Mouse (Mus musculus) MEL (cell line): ENCODE data around the gene Poldip3. TPM values are rescaled to one million over a fixed set of nuclear protein-coding genes. Genes with fewer than 3 reads are reported as not detected.

ENCODE experiments used
- DNase-seq: peaks from one replicate; pipeline ENCODE4 v3.0.0; 2011; ENCODE audit warnings: low read depth, low spot score
- H3K27ac ChIP-seq: 2 replicates; pipeline ENCODE4 v1.5.1; 2012; ENCODE audit warnings: low read depth, mild to moderate bottlenecking, control low read depth, low read length, moderate library complexity; ENCODE audit not compliant: control insufficient read depth
- H3K27me3 ChIP-seq, 2 experiments: fragments of 150-350 bp in 1 of 2; sonication (generic) in 1 of 2; 2 replicates each; pipeline ENCODE4 v1.6.1; 2012; ENCODE audit warnings: low read length in 2 of 2, mild to moderate bottlenecking in 2 of 2, improper control_type of control experiment in 1 of 2, moderate library complexity in 1 of 2; ENCODE audit not compliant: insufficient read depth in 2 of 2, control insufficient read depth in 1 of 2
- H3K36me3 ChIP-seq, 2 experiments: 2 replicates each; pipeline ENCODE4 v1.6.1; 2012 to 2014; ENCODE audit warnings: low read length in 2 of 2, improper control_type of control experiment in 1 of 2, inconsistent platforms in 1 of 2, mild to moderate bottlenecking in 1 of 2; ENCODE audit not compliant: insufficient read depth in 2 of 2, control insufficient read depth in 1 of 2
- H3K4me1 ChIP-seq, 2 experiments: fragments of 150-350 bp in 1 of 2; sonication (generic) in 1 of 2; 2 replicates each; pipeline ENCODE4 v1.6.1; 2012; ENCODE audit warnings: low read length in 2 of 2, improper control_type of control experiment in 1 of 2, mild to moderate bottlenecking in 1 of 2; ENCODE audit not compliant: insufficient read depth in 2 of 2, control insufficient read depth in 1 of 2
- H3K4me3 ChIP-seq, 2 experiments: fragments of 150-350 bp in 1 of 2; sonication (generic) in 1 of 2; 2 replicates each; pipeline ENCODE4 v1.5.1; 2012; ENCODE audit warnings: low read depth in 2 of 2, low read length in 2 of 2, mild to moderate bottlenecking in 2 of 2, moderate library complexity in 2 of 2, control low read depth in 1 of 2, improper control_type of control experiment in 1 of 2; ENCODE audit not compliant: control insufficient read depth in 1 of 2, insufficient read depth in 1 of 2
- H3K79me2 ChIP-seq: 2 replicates; pipeline ENCODE4 v1.6.1; 2012; ENCODE audit warnings: mild to moderate bottlenecking, low read length, moderate library complexity; ENCODE audit not compliant: control insufficient read depth, poor library complexity, insufficient read depth
- H3K9ac ChIP-seq: 2 replicates; pipeline ENCODE4 v1.6.1; 2012; ENCODE audit warnings: low read depth, mild to moderate bottlenecking, control low read depth, low read length, moderate library complexity; ENCODE audit not compliant: control insufficient read depth, poor library complexity, severe bottlenecking
- H3K9me3 ChIP-seq: fragments of 150-350 bp; sonication (generic); replicated peaks from 2 replicates; pipeline ENCODE4 v1.6.1; 2012; ENCODE audit warnings: mild to moderate bottlenecking, low read length, improper control_type of control experiment, moderate library complexity; ENCODE audit not compliant: insufficient read depth
- CHD1 ChIP-seq: IDR thresholded peaks from 2 replicates; pipeline ENCODE4 v1.6.1; 2012; ENCODE audit warnings: low read depth, mild to moderate bottlenecking, inconsistent platforms, low read length, improper control_type of control experiment
- CHD2 ChIP-seq: IDR thresholded peaks from 2 replicates; pipeline ENCODE4 v1.6.1; 2011; ENCODE audit warnings: low read length, improper control_type of control experiment
- E2F4 ChIP-seq: IDR thresholded peaks from 2 replicates; pipeline ENCODE4 v1.6.1; 2011; ENCODE audit warnings: low read depth, low read length, improper control_type of control experiment, borderline replicate concordance
- EP300 ChIP-seq, 2 experiments: IDR thresholded peaks; 2 replicates each; pipeline ENCODE4 v1.6.1; 2011; ENCODE audit warnings: improper control_type of control experiment in 2 of 2, low read length in 2 of 2, low read depth in 1 of 2, mild to moderate bottlenecking in 1 of 2
- GABPA ChIP-seq: IDR thresholded peaks from 2 replicates; pipeline ENCODE4 v1.6.1; 2012; ENCODE audit warnings: low read depth, mild to moderate bottlenecking, inconsistent platforms, low read length, improper control_type of control experiment, moderate library complexity
- GATA1 ChIP-seq: IDR thresholded peaks from 2 replicates; pipeline ENCODE4 v1.6.1; 2011; ENCODE audit warnings: low read depth, low read length, improper control_type of control experiment
- KAT2A ChIP-seq: conservative IDR thresholded peaks from 2 replicates; pipeline ENCODE4 v1.6.1; 2012; ENCODE audit warnings: low read depth, low read length, improper control_type of control experiment, inconsistent platforms
- MAX ChIP-seq: IDR thresholded peaks from 2 replicates; pipeline ENCODE4 v1.6.1; 2011; ENCODE audit warnings: low read length, improper control_type of control experiment
- MAZ ChIP-seq: IDR thresholded peaks from 2 replicates; pipeline ENCODE4 v1.6.1; 2012; ENCODE audit warnings: low read depth, mild to moderate bottlenecking, inconsistent platforms, low read length, improper control_type of control experiment
- NRF1 ChIP-seq: IDR thresholded peaks from 2 replicates; pipeline ENCODE4 v1.6.1; 2014; ENCODE audit warnings: low read depth, mild to moderate bottlenecking, inconsistent platforms, low read length, improper control_type of control experiment, moderate library complexity; ENCODE audit not compliant: poor library complexity, insufficient read depth, severe bottlenecking
- POLR2A ChIP-seq, 2 experiments: IDR thresholded peaks; 2 replicates each; pipeline ENCODE4 v1.6.1; 2011 to 2012; ENCODE audit warnings: low read length in 2 of 2, mild to moderate bottlenecking in 2 of 2, control low read depth in 1 of 2, improper control_type of control experiment in 1 of 2, low read depth in 1 of 2, moderate library complexity in 1 of 2; ENCODE audit not compliant: control insufficient read depth in 1 of 2, insufficient read depth in 1 of 2, poor library complexity in 1 of 2
- POLR2AphosphoS2 ChIP-seq: IDR thresholded peaks from 2 replicates; pipeline ENCODE4 v1.6.1; 2011; ENCODE audit warnings: low read length, improper control_type of control experiment
- POLR2AphosphoS5 ChIP-seq: IDR thresholded peaks from 2 replicates; pipeline ENCODE4 v1.6.1; 2012; ENCODE audit warnings: low read depth, borderline replicate concordance, mild to moderate bottlenecking, inconsistent platforms, low read length, moderate library complexity, mixed read lengths
- RAD21 ChIP-seq: IDR thresholded peaks from 2 replicates; pipeline ENCODE4 v1.6.1; 2011; ENCODE audit warnings: mild to moderate bottlenecking, low read depth, low read length, improper control_type of control experiment
- RCOR1 ChIP-seq: IDR thresholded peaks from 2 replicates; pipeline ENCODE4 v1.6.1; 2012; ENCODE audit warnings: low read depth, mild to moderate bottlenecking, inconsistent platforms, low read length, improper control_type of control experiment
- SIN3A ChIP-seq: IDR thresholded peaks from 2 replicates; pipeline ENCODE4 v1.6.1; 2012; ENCODE audit warnings: low read length, improper control_type of control experiment, inconsistent platforms
- TBP ChIP-seq: IDR thresholded peaks from 2 replicates; pipeline ENCODE4 v1.8.0; 2011; ENCODE audit warnings: low read depth, low read length, improper control_type of control experiment
- USF1 ChIP-seq: IDR thresholded peaks from 2 replicates; pipeline ENCODE4 v1.6.1; 2014; ENCODE audit warnings: low read depth, mild to moderate bottlenecking, inconsistent platforms, low read length, improper control_type of control experiment, moderate library complexity
- ZMIZ1 ChIP-seq: IDR thresholded peaks from 2 replicates; pipeline ENCODE4 v1.6.1; 2012; ENCODE audit warnings: low read depth, mild to moderate bottlenecking, inconsistent platforms, low read length, improper control_type of control experiment, moderate library complexity
- polyA plus RNA-seq, 2 experiments: library from polyadenylated mRNA; stranded (reverse) in 1 of 2; unstranded in 1 of 2; fragments of >175 nt in 1 of 2; fragments of >200 nt in 1 of 2; gene quantifications; 2 replicates each; pipeline versions ENCODE4 v1.2.1 to v1.2.4; 2012; ENCODE audit warnings: low replicate concordance in 2 of 2, low read depth in 1 of 2; ENCODE audit not compliant: insufficient read length in 2 of 2, insufficient read depth in 1 of 2, missing spikeins in 1 of 2
- total RNA-seq: library from RNA; depleted of rRNA; stranded (reverse); fragments of 300-350 nt; gene quantifications from 2 replicates; pipeline ENCODE4 v1.2.3, GENCODE M21; 2012

Gene Poldip3
- total and polyA plus RNA-seq, 3 experiments = 113 to 123 TPM; not detected in 1

GRCm38 (mm10) chr15:83142861-83143260 is 6.3 kb downstream of the Poldip3 start:
- H3K4me1 ChIP-seq = peaks cover 0 to 12% of the 10 kb centered on the region in 2 experiments; a peak in 2 of 4 replicates
- no peak for TF ChIP-seq RCOR1
- no peak for TF ChIP-seq KAT2A
- TF ChIP-seq GABPA = no peak
- no peak for TF ChIP-seq CHD1
- no peak for TF ChIP-seq EP300 (IDR thresholded peaks at IDR 0.05; ENCODE audit: low read depth in 1 of 2, low read length in 2 of 2)
- TF ChIP-seq RAD21 = no peak
- TF ChIP-seq MAZ = no peak
- no peak for TF ChIP-seq NRF1
- TF ChIP-seq MAX = no peak
- TF ChIP-seq POLR2AphosphoS2 = no peak
- no peak for TF ChIP-seq POLR2A (IDR thresholded peaks at IDR 0.05; ENCODE audit: control insufficient read depth in 1 of 2, insufficient read depth in 1 of 2, low read depth in 1 of 2, low read length in 2 of 2, poor library complexity in 1 of 2)
- no peak for TF ChIP-seq USF1
- TF ChIP-seq ZMIZ1 = no peak
- TF ChIP-seq TBP = no peak
- no peak for TF ChIP-seq POLR2AphosphoS5
- TF ChIP-seq CHD2 = no peak

GRCm38 (mm10) chr15:83135654-83136053 is 13.5 kb downstream of the Poldip3 start:
- peak; percentile 31 for DNase-seq
- no peak overlapping the region for H3K4me3 ChIP-seq
- peaks cover 19 to 40% of the 10 kb centered on the region in 2 experiments for H3K36me3 ChIP-seq

More at GRCm38 (mm10) chr15:83142861-83143260, 6.3 kb downstream of the Poldip3 start:
- H3K27ac ChIP-seq = no peak overlapping the region
- H3K36me3 ChIP-seq = peaks cover 3 to 9% of the 10 kb centered on the region in 2 experiments
- H3K27me3 ChIP-seq = no peaks in the 10 kb centered on the region
- H3K9ac ChIP-seq = no peak overlapping the region
- H3K79me2 ChIP-seq = peaks cover 74% of the 10 kb centered on the region
- DNase-seq = no peak
- H3K4me3 ChIP-seq = no peak overlapping the region
- H3K9me3 ChIP-seq = no peaks in the 10 kb centered on the region

More at GRCm38 (mm10) chr15:83135654-83136053, 13.5 kb downstream of the Poldip3 start:
- TF ChIP-seq POLR2AphosphoS5 = no peak
- peak; percentile 14 to 61; a peak in 2 of 4 replicates for TF ChIP-seq EP300 (IDR thresholded peaks at IDR 0.05; ENCODE audit: low read depth in 1 of 2, low read length in 2 of 2)
- TF ChIP-seq POLR2A (IDR thresholded peaks at IDR 0.05; ENCODE audit: control insufficient read depth in 1 of 2, insufficient read depth in 1 of 2, low read depth in 1 of 2, low read length in 2 of 2, poor library complexity in 1 of 2) = no peak
- TF ChIP-seq E2F4 = no peak
- TF ChIP-seq GATA1 = peak; percentile 81
- 0 out of 2 replicates have a peak, but pooled peaks have one; percentile 38 for TF ChIP-seq SIN3A
- Histone ChIP-seq H3K79me2 (peaks cover 8% of the 10 kb centered on the region), H3K27ac (no peak overlapping the region), H3K9me3 (no peaks in the 10 kb centered on the region), H3K4me1 (peaks cover 5 to 8% of the 10 kb centered on the region in 2 experiments), H3K27me3 (no peaks in the 10 kb centered on the region), H3K9ac (no peak overlapping the region)
